Mouse (Mus musculus) retina, postnatal 1 day (tissue): ENCODE data around the gene Mpv17.

Experiments used
- DNase-seq: peaks from one replicate; pipeline ENCODE4 v3.0.0-alpha.2; 2012

Gene Mpv17

DNA sequence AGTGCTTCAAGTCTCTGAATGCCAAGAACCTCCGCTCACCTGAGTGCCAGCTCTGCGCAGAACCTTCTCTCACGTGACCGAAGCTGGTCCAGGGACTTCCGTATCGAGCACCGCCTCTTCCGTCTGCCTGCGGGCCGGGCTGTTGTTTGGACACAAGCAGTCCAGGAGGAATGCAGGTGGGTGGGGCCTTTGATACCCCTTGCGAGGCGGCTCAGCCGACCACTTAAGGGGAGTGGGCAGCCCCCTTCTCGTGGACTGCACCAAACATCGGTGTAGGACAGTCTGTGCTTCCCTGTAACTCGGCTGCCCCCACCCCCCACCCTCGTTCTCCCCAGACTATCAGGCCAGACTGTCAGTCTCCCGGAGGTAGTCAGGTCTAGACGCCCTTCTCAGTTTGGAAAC lies at the start of gene Mpv17:
Gene Mpv17 (minus strand): TSS at position 100 of the 402 bp plus-strand sequence.
- peak; percentile 89 for DNase-seq

GRCm38 (mm10) chr5:31202933-31203332 lies 48.9 kb upstream of the Mpv17 start:
- no peak for DNase-seq

DNA sequence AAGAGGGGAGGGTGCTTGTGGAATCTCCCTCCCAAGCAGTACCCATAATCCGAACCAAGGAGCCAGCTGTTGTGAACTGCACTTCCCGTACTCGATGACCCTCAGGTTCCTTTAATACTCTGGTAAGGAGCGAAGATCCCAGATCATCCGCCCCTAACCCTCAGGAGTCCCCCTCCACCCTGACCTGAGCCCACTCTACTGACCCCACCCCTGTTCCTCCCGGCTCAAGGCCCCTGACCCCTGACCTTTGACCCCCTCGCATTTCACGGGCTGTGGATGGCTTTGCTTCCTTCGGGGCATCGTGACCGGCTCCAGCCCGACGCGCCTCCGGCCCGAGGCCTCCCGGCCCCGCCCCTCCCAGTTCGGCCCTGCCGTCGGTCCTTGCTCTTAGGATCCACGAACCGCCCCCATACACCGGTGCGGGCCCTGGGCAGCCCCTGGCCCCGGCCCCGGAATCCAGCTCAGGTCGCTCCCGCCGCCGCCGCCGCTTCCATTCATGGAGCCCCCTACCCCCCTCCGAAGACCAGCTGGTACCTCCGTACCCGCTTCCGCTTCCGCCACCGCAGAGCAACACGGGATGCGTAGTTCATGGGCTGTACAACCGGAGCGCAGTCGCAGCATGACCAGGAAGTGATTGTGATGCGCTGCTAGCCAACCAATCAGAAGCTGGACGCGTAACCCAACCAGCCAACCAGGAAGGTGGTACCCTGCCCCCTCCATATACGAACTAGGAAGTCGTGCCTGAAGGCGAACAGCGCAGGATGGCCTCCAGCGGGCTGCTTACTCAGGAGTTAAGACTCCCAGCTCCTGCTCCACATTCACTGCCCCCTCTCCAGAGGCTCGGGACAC lies 47.9 kb upstream of the Mpv17 start, which contains the start of gene Zfp513:
Gene Zfp513 (minus strand): TSS at position 562 of the 849 bp plus-strand sequence.
- DNase-seq: peak; percentile 99

DNA sequence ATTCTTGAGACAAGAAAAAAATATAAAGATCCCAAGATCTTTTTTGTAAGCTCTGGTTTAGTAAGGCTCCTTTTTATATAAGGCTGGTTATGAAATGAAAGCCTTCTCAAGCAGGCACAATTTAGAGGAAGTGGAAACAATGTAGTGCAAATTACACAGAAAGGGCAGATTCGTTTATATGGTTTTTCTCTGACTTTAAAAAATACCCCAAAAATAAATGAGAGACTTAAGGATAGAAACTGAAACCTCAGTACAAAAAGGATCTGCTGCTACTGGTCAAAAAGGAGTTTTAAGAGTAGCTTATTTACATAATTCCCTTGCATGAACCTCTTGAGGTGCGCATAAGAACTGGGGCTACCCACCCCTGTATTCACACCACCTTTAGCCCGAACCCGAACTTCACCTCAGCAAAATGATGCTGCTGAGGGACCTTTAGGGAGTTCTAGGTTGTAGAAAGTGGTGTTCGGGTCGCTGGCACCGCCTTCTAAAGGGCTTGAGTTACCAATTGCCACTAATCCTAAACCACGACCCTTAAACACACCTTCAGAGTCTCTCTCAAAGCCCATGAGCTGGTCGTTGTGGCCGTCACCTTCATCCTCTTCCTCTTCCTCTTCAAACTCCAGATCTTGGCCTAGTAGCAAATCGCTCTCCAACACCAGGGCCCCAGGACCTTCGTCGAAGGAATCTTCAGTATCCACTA lies 47.1 kb upstream of the Mpv17 start:
- DNase-seq: no peak

- no peak for DNase-seq
Observed at GRCm38 (mm10) chr5:31200327-31200768, 46.3 kb upstream of the Mpv17 start.

DNA sequence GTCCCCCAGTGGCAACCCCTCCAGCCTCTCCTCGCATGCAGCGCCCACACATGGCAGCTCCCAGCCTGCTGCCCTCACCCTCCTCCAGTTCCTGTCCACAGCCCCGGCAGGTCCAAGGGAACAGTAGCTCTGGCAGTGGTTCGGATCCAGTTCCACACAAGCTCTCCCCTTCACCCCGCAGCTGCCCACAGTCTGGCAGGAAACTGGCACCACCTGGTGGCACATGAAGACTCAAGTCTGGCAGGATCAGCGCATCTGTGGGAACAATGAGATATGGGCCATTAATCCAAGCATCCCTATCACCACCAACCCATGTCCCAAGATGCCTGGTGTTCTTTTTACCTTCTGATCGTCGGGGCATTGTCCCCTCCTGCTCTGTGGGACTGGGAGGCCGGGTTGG lies 45.8 kb upstream of the Mpv17 start:
- peak; percentile 40 for DNase-seq

GRCm38 (mm10) chr5:31199321-31199892 lies 45.4 kb upstream of the Mpv17 start:
- DNase-seq: no peak

DNA sequence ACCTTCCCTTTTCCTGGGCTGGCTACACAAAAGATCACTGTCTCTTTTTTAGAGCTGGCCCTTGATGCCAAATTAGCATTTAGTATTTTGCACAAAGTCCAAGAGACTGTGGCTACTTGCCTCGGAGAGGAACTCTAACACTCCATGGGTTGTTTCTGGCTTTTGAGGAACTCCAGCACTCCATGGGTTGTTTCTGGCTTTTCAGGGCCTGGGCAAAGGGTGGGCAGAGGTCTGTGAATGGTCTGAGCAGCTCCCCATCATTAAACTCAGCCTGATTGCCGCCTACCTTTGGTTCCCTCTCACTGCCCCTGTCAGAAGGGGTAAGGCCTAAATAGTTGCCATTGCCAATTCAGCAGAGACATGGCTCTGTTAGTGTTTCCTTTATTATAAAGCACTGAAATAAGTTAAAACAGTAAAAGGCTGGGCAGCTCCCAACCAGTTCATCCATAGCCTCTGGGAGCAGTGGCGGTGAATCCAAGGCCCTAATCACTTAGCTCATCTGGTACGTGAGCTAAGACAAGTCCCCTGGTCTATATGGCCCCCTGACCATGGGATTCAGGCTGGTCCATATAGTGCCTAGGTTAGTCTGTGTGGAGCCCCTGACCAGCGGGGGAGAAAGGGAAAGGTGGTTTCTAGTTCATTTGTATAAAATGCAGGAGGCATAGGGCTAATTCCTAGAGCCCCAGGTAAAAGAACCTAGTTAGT lies 44.7 kb upstream of the Mpv17 start:
- DNase-seq: no peak

DNA sequence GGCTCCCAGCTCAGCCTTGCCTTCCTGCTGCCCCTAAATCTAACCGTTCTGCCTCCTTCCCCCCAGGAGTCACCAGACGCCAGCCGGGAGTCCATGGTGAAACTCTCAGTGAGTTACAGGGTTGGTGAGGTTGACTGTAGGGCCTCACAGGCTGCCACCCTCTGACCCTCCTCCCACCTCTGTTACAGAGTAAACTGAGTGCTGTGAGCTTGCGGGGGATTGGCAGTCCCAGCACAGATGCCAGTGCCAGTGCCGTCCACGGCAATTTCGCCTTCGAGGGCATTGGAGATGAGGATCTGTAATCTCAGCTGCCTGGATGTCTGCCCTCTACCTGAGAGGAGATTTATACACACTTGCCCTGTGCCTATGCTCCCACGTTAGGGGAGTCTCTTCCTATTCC lies 44.1 kb upstream of the Mpv17 start:
- no peak for DNase-seq

DNA sequence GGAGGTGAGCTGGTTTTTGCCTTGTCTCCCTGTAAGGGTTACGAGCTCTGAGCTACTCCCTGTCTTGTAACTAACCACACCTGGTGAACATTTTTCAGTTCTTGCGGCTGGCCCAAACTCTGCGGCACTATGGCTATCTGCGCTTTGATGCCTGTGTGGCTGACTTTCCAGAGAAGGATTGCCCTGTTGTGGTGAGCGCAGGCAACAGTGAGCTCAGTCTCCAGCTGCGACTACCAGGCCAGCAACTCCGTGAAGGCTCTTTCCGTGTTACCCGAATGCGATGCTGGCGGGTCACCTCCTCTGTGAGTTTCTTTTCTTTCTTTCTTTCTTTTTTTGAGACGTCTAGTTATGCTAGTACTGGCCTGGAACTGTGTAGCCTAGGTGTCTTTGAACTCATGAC lies 43.0 kb upstream of the Mpv17 start:
- DNase-seq: no peak

DNA sequence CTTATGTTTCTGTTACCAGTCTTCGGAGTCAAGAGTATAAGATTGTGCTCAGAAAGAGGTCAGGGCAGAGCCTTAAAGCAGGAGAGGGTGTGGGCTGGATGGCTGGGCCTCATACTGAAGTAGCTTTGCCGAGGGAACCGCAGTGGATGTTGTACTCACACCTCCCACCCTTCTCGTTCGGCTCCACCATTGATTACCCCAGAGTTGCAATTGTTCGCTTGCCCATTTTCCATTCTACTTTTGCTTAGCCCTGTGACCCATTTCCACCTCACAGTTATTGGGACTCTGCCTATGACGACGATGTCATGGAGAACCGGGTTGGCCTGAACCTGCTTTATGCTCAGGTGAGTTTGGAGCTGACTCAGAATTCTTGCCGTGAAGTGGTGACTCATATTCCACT lies 42.2 kb upstream of the Mpv17 start:
- DNase-seq: no peak

DNA sequence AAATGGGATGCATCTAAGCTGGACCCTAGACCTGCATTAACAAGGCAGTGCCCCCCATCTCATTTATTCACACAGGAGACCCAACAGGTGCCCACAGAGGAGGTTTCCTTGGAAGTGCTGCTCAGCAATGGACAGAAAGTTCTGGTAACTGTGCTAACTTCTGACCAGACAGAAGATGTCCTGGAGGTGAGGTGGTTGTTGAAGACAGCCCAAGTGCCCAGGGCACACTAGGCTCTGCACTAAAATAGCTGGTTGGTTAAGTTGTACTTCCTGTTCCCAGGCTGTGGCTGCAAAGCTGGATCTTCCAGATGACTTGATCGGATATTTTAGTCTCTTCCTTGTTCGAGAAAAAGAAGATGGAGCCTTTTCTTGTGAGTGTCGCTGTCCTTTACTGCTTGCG lies 41.6 kb upstream of the Mpv17 start:
- no peak for DNase-seq

DNA sequence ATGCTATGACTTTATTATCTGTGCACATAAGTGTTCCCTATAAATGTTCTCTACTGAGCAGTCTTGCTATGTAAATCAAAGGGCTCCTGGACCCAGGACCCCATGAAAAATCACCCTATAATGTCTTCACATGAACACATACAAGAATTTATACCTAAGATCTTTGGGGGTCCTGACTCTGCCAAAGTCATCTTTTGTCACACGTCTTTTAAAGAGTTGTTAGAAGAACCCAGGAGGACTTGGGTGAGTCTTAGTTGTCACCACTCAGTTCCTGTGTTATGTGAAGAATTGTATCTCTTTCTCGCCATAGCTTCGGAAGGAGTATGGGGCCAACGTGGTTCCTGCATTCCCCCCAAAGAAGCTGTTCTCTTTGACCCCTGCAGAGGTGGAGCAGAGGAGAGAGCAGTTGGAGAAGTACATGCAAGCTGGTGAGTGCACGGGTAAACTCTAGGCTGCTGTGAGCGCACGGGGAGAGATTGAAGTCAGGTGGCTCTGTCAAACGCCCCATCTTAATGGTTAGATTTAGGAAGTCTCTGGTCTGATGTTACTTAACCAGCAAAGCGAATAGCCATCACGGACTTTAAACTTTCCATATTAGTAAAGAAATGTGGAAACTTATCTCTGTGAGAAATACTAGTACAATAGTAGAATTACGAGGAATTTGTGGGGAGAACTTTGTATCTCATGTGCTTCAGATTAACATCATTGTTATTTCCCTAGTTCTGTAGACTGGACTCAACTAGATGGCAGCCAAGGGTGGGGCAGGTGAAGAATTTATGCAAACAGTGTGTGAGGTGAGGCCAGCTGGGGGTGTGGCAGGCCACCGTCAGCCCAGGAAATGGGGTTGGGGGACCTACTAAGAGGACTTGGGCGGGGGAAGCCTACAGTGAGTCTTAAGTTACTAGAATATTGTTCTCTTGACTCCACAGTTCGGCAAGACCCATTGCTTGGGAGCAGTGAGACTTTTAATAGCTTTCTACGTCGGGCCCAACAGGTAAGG lies 40.7 kb upstream of the Mpv17 start:
- DNase-seq: no peak

DNA sequence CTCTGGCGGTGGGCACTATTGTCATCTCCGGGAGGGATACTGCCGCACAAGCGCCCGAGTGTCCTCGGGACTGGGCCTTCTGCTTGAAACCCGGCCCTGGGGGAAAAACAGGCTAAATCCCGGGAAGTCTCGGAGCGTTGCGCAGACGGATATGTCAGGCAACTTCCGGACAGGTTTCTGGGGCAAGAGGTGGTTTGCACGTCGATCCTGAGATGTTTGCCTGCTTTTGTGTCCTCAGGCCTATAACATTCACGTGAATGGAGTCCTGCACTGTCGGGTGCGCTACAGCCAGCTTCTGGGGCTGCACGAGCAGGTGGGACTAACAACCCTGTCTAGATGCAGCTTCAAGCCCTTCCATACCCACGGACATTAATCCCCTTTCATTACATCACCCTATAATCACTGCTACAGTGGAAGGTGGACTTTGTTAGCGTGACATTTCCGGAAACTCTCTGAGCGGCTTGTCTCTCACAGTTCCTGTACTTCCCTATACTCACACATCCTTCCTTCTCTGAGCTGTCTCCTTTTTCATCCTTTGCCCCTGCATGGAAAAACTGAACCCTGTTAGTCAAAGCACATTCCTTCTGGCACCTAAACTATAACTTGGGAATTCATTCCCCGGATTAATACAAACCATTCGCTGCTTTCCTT lies 39.7 kb upstream of the Mpv17 start:
- DNase-seq: no peak

- peak; percentile 99 for DNase-seq
Observed at GRCm38 (mm10) chr5:31192939-31193630, 39.0 kb upstream of the Mpv17 start, which contains the start of the genes Snx17 and Eif2b4. TSS of gene Snx17 (plus strand) at chr5:31193227. TSS of gene Eif2b4 (minus strand) at chr5:31193430.

DNA sequence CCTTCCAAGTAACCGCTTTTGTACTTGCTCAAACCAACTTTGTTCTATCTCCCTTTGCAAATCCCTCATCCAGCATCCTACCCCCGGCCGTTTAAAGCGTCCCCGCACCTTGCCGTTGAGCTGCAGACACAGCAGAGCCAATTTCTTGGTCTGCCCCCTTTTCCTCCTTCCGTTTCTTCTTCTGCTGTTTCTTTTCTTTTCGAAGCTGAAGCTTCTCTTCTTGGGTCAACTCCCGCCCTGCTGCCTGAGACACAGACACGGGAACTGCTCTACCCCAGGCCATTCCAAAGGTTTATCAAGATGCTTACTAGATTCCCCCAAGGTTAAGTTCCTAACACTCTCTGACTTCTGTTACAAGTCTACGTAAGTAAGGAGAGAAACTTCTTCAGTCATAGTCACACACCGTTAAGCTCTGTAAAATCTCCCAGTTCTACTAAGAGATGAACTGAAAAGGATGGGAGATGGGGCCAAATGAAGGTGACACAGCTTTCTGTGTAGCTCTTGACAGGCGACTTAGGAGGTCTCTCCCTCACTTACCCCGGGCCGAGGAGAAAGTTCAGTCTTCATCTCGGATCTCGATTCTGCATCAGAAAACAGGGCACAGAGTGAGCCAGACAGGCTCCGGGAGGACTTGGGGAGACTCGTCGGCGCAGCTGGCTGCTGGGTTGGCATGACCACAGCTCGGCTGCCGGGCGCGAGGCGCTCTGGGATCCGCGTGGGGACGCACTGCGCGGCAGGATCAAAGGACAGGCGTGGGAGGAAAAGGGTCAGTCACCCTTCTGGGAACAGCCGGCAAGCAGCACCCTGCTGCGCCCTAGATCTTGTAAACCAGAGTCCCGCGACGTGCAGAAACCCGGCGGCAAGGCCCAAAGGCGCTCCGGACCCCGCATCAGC lies 38.2 kb upstream of the Mpv17 start:
- no peak for DNase-seq

GRCm38 (mm10) chr5:31190201-31190600 lies 36.1 kb upstream of the Mpv17 start:
- DNase-seq: no peak

DNA sequence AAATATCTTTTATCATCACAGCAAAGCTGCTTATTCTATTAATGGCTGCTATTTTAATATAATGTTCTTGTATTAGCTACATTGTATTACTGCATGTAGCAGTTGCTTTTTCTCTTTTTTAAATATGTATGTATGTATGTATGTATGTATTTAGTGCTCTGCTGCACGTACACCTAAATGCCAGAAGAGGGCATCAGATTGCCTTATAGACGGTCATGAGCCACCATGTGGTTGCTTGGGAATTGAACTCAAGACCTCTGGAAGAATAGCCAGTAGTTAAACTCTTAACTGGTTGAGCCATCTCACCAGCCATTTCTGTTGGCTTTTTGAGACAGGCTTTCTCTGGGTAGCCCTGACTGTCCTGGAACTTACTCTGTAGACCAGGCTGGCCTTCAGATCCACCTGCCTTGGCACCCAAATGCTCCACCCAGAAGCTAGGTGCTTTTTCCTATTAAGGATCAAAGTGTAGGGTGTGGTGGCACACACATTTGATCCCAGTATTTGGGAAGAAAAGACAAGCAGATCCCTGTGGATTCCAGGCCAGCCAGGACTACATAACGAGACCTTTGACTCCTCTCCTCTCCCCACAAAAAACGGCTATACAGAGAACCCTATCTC lies 34.3 kb upstream of the Mpv17 start:
- peak; percentile 44 for DNase-seq

GRCm38 (mm10) chr5:31183678-31184077 lies 29.6 kb upstream of the Mpv17 start:
- no peak for DNase-seq
